Mouse (Mus musculus) heart, adult 9 months (tissue): ENCODE measurements around the gene Gsdmc4.
"Not testable (repeated sequence)": the region's sequence is repeated elsewhere in the genome, so short reads cannot be mapped to it uniquely, and the experiment has no call there.

ENCODE experiments used
- DNase-seq, 2 experiments: peaks; one replicate each; pipeline ENCODE4 v3.0.0; 2022; ENCODE audit warnings: low spot score in 2 of 2

Gene Gsdmc4

GRCm38 (mm10) chr15:63912197-63912596 lies at the start of gene Gsdmc4:
Gene Gsdmc4, minus strand, starts transcription at chr15:63912297.
- DNase-seq: not testable (repeated sequence)

GRCm38 (mm10) chr15:63960542-63960941 lies 48.4 kb upstream of the Gsdmc4 start:
- no peak for DNase-seq

- no peak for DNase-seq
Measured at GRCm38 (mm10) chr15:63957553-63957952, 45.5 kb upstream of the Gsdmc4 start.

GRCm38 (mm10) chr15:63953256-63953655 lies 41.2 kb upstream of the Gsdmc4 start:
- no peak for DNase-seq

- no peak for DNase-seq
Measured at GRCm38 (mm10) chr15:63941221-63941620, 29.1 kb upstream of the Gsdmc4 start.

GRCm38 (mm10) chr15:63932656-63933055 lies 20.6 kb upstream of the Gsdmc4 start:
- DNase-seq: no peak

GRCm38 (mm10) chr15:63931404-63931803 lies 19.3 kb upstream of the Gsdmc4 start:
- no peak for DNase-seq

GRCm38 (mm10) chr15:63930107-63931041 lies 18.3 kb upstream of the Gsdmc4 start:
- no peak for DNase-seq

GRCm38 (mm10) chr15:63926201-63926600 lies 14.1 kb upstream of the Gsdmc4 start:
- DNase-seq: no peak

- no peak for DNase-seq
Measured at GRCm38 (mm10) chr15:63924484-63924883, 12.4 kb upstream of the Gsdmc4 start.

- not testable (repeated sequence) for DNase-seq
Measured at GRCm38 (mm10) chr15:63921618-63922017, 9.5 kb upstream of the Gsdmc4 start.

GRCm38 (mm10) chr15:63919728-63920127 lies 7.6 kb upstream of the Gsdmc4 start:
- DNase-seq: not testable (repeated sequence)

GRCm38 (mm10) chr15:63916584-63916983 lies 4.5 kb upstream of the Gsdmc4 start:
- DNase-seq: not testable (repeated sequence)

- not testable (repeated sequence) for DNase-seq
Measured at GRCm38 (mm10) chr15:63909896-63910295, 2.2 kb downstream of the Gsdmc4 start.

GRCm38 (mm10) chr15:63895560-63896353 lies 16.3 kb downstream of the Gsdmc4 start:
- DNase-seq: peak in 1 of 2 experiments; percentile 2

- not testable (repeated sequence) for DNase-seq
Measured at GRCm38 (mm10) chr15:63888440-63888839, 23.7 kb downstream of the Gsdmc4 start.

- DNase-seq: not testable (repeated sequence)
Measured at GRCm38 (mm10) chr15:63887949-63888348, 24.1 kb downstream of the Gsdmc4 start.

- DNase-seq: not testable (repeated sequence)
Measured at GRCm38 (mm10) chr15:63878458-63878857, 33.6 kb downstream of the Gsdmc4 start, which contains the start of gene Gsdmc3. Gene Gsdmc3, minus strand, starts transcription at chr15:63878558.

- not testable (repeated sequence) for DNase-seq
Measured at GRCm38 (mm10) chr15:63876160-63876559, 35.9 kb downstream of the Gsdmc4 start.

- not testable (repeated sequence) for DNase-seq
Measured at GRCm38 (mm10) chr15:63861965-63862364, 50.1 kb downstream of the Gsdmc4 start.
